Mouse (Mus musculus) liver, embryonic 16.5 days (tissue): ENCODE data around the gene Rbfox2. TPM values are rescaled to one million over a fixed set of nuclear protein-coding genes. Genes with fewer than 3 reads are reported as not detected.

Experiments
- ATAC-seq: fragments of 200-750 bp; cut with Nextera tagmentation; 2 replicates; pipeline ENCODE4 v1.8.0; 2017; ENCODE audit warnings: low read depth, mild to moderate bottlenecking, moderate number of reproducible peaks, moderate library complexity
- H3K27ac ChIP-seq: fragments of 300-500 bp; sonication (generic); 2 replicates; pipeline ENCODE4 v1.5.1; 2014; ENCODE audit warnings: mild to moderate bottlenecking, low read length
- H3K27me3 ChIP-seq: fragments of 300-500 bp; sonication (generic); 2 replicates; pipeline ENCODE4 v1.6.1; 2014; ENCODE audit warnings: low read depth, low read length, mixed read lengths; ENCODE audit not compliant: control insufficient read depth, insufficient read depth
- H3K36me3 ChIP-seq: fragments of 300-500 bp; sonication (generic); 2 replicates; pipeline ENCODE4 v1.6.1; 2014; ENCODE audit warnings: mild to moderate bottlenecking; ENCODE audit not compliant: control insufficient read depth, insufficient read depth
- H3K4me1 ChIP-seq: fragments of 300-500 bp; sonication (generic); 2 replicates; pipeline ENCODE4 v1.6.1; 2014; ENCODE audit warnings: low read depth, low read length, mixed read lengths; ENCODE audit not compliant: control insufficient read depth
- H3K4me2 ChIP-seq: fragments of 300-500 bp; sonication (generic); 2 replicates; pipeline ENCODE4 v1.6.1; 2014; ENCODE audit warnings: low read depth, low read length, mixed read lengths
- H3K4me3 ChIP-seq: fragments of 300-500 bp; sonication (generic); 2 replicates; pipeline ENCODE4 v1.5.1; 2014; ENCODE audit warnings: low read depth, mild to moderate bottlenecking, low read length
- H3K9ac ChIP-seq: fragments of 300-500 bp; sonication (generic); 2 replicates; pipeline ENCODE4 v1.6.1; 2014; ENCODE audit warnings: low read depth, low read length
- H3K9me3 ChIP-seq: fragments of 300-500 bp; sonication (generic); replicated peaks from 2 replicates; pipeline ENCODE4 v1.6.1; 2016; ENCODE audit warnings: low read length; ENCODE audit not compliant: control insufficient read depth
- WGBS: fragments of 180-500 bp; shearing (Covaris S2); extraction: QIAGEN DNeasy Blood & Tissue Kit; methylation state at CpG from one replicate; pipeline ENCODE4 v1.1.7; 2014; ENCODE audit not compliant: insufficient replicate concordance; 5-methylcytosine and 5-hydroxymethylcytosine counted together
- polyA plus RNA-seq: library from polyadenylated mRNA; unstranded; fragments of >200 nt; fragmentation: Nextera tagmentation; extraction: Ambion mirVana; gene quantifications from 2 replicates; pipeline ENCODE4 v1.2.1, GENCODE M21; 2015

Gene Rbfox2
- polyA plus RNA-seq, 1 experiment from 2014 or later, result 12.7 TPM

GRCm38 (mm10) chr15:77162931-77163330, 143.9 kb downstream of the Rbfox2 start:
- no peaks in the 10 kb centered on the region; the same call in none of the 2 replicates for H3K4me1 ChIP-seq
- H3K36me3 ChIP-seq, result no peaks in the 10 kb centered on the region
- no peaks in the 10 kb centered on the region for H3K9me3 ChIP-seq
- no peak overlapping the region for H3K9ac ChIP-seq
- H3K27ac ChIP-seq, result no peak overlapping the region
- WGBS, result 56% methylated on average over 6 of the region's 6 CpGs
- ATAC-seq, result no peak
- H3K4me3 ChIP-seq, result no peak overlapping the region
- H3K27me3 ChIP-seq, result no peaks in the 10 kb centered on the region
- no peak overlapping the region for H3K4me2 ChIP-seq

GRCm38 (mm10) chr15:77161382-77161781, 145.4 kb downstream of the Rbfox2 start:
- WGBS, result 27% methylated on average over 5 of the region's 5 CpGs
- no peak overlapping the region for H3K4me2 ChIP-seq
- no peaks in the 10 kb centered on the region for H3K36me3 ChIP-seq
- no peak overlapping the region for H3K27ac ChIP-seq
- H3K9me3 ChIP-seq, result no peaks in the 10 kb centered on the region
- no peak for ATAC-seq
- H3K9ac ChIP-seq, result no peak overlapping the region
- H3K4me3 ChIP-seq, result no peak overlapping the region
- no peaks in the 10 kb centered on the region for H3K27me3 ChIP-seq
- H3K4me1 ChIP-seq, result peaks cover 4% of the 10 kb centered on the region

- Histone ChIP-seq H3K4me1 (peaks cover 4% of the 10 kb centered on the region), H3K36me3 (no peaks in the 10 kb centered on the region), H3K4me2 (no peak overlapping the region), H3K9me3 (no peaks in the 10 kb centered on the region), H3K27ac (no peak overlapping the region), H3K4me3 (no peak overlapping the region), H3K9ac (no peak overlapping the region), H3K27me3 (no peaks in the 10 kb centered on the region)
- WGBS, result 54% methylated on average over 4 of the region's 4 CpGs
- no peak for ATAC-seq
These were observed 146.0 kb downstream of the Rbfox2 start for GRCm38 (mm10) chr15:77160848-77161247.

GRCm38 (mm10) chr15:77156525-77156924, 150.3 kb downstream of the Rbfox2 start:
- H3K9ac ChIP-seq, result no peak overlapping the region
- 28% methylated on average over 3 of the region's 3 CpGs for WGBS
- ATAC-seq, result no peak
- H3K4me2 ChIP-seq, result no peak overlapping the region
- no peaks in the 10 kb centered on the region for H3K36me3 ChIP-seq
- H3K9me3 ChIP-seq, result no peaks in the 10 kb centered on the region
- no peaks in the 10 kb centered on the region for H3K27me3 ChIP-seq
- no peak overlapping the region for H3K4me3 ChIP-seq
- peaks cover 4% of the 10 kb centered on the region for H3K4me1 ChIP-seq
- no peak overlapping the region for H3K27ac ChIP-seq

- no peak for ATAC-seq
- H3K4me2 ChIP-seq, result no peak overlapping the region
These were observed 152.5 kb downstream of the Rbfox2 start for GRCm38 (mm10) chr15:77154248-77154785.

GRCm38 (mm10) chr15:77153625-77154024, 153.2 kb downstream of the Rbfox2 start:
- Histone ChIP-seq H3K9me3 (no peaks in the 10 kb centered on the region), H3K27ac (peak overlapping the region; percentile 18), H3K4me3 (peak overlapping the region; percentile 60), H3K4me1 (peaks cover 4% of the 10 kb centered on the region), H3K4me2 (peak overlapping the region; percentile 26; the same call in 1 of the 2 replicates), H3K27me3 (no peaks in the 10 kb centered on the region), H3K9ac (peak overlapping the region; percentile 32; the same call in 1 of the 2 replicates), H3K36me3 (no peaks in the 10 kb centered on the region)
- 9% methylated on average over 12 of the region's 12 CpGs for WGBS
- peak; percentile 81 for ATAC-seq

More at GRCm38 (mm10) chr15:77154248-77154785, 152.5 kb downstream of the Rbfox2 start:
- no peaks in the 10 kb centered on the region for H3K27me3 ChIP-seq
- H3K4me1 ChIP-seq, result peaks cover 4% of the 10 kb centered on the region
- H3K9ac ChIP-seq, result no peak overlapping the region
- WGBS, result 57% methylated on average over 10 of the region's 10 CpGs
- H3K27ac ChIP-seq, result no peak overlapping the region
- no peaks in the 10 kb centered on the region for H3K36me3 ChIP-seq
- no peak overlapping the region for H3K4me3 ChIP-seq
- H3K9me3 ChIP-seq, result no peaks in the 10 kb centered on the region

- H3K9ac ChIP-seq, result peak overlapping the region; percentile 32
- peaks cover 4% of the 10 kb centered on the region for H3K4me1 ChIP-seq
- no peak for ATAC-seq
- WGBS, result 0% methylated on average over 3 of the region's 3 CpGs
- no peaks in the 10 kb centered on the region for H3K9me3 ChIP-seq
- no peaks in the 10 kb centered on the region for H3K27me3 ChIP-seq
- peak overlapping the region; percentile 18 for H3K27ac ChIP-seq
- no peaks in the 10 kb centered on the region for H3K36me3 ChIP-seq
- H3K4me2 ChIP-seq, result peak overlapping the region; percentile 41; the same call in 1 of the 2 replicates
- peak overlapping the region; percentile 60 for H3K4me3 ChIP-seq
These were observed 153.7 kb downstream of the Rbfox2 start for GRCm38 (mm10) chr15:77153088-77153546.

GRCm38 (mm10) chr15:77152336-77153087, 154.3 kb downstream of the Rbfox2 start:
- Histone ChIP-seq H3K36me3 (no peaks in the 10 kb centered on the region), H3K4me2 (peak overlapping the region; percentile 41), H3K27ac (peak overlapping the region; percentile 18; the same call in 1 of the 2 replicates), H3K9ac (peak overlapping the region; percentile 32; the same call in 1 of the 2 replicates), H3K27me3 (no peaks in the 10 kb centered on the region), H3K4me1 (peaks cover 4% of the 10 kb centered on the region), H3K4me3 (peak overlapping the region; percentile 60), H3K9me3 (no peaks in the 10 kb centered on the region)
- WGBS, result 2% methylated on average over 19 of the region's 19 CpGs
- ATAC-seq, result no peak

- no peaks in the 10 kb centered on the region for H3K36me3 ChIP-seq
- no peak for ATAC-seq
These were observed 155.0 kb downstream of the Rbfox2 start for GRCm38 (mm10) chr15:77151816-77152215.

More at GRCm38 (mm10) chr15:77151816-77152215, 155.0 kb downstream of the Rbfox2 start:
- Histone ChIP-seq H3K4me1 (peaks cover 3% of the 10 kb centered on the region), H3K9me3 (no peaks in the 10 kb centered on the region), H3K27me3 (no peaks in the 10 kb centered on the region), H3K27ac (no peak overlapping the region), H3K9ac (no peak overlapping the region), H3K4me3 (peak overlapping the region; percentile 60), H3K4me2 (peak overlapping the region; percentile 41; the same call in 1 of the 2 replicates)
- WGBS, result 15% methylated on average over 4 of the region's 4 CpGs
